Mouse (Mus musculus) embryonic fibroblast, embryonic 13.5 days (primary cell): ENCODE results near the gene Trabd2b. TPM values are rescaled to one million over a fixed set of nuclear protein-coding genes. Genes with fewer than 3 reads are reported as not detected.

Source experiments
- H3K27ac ChIP-seq: 2 replicates; pipeline ENCODE4 v1.5.1; 2012; ENCODE audit warnings: low read length, control low read depth, inconsistent platforms; ENCODE audit not compliant: insufficient read depth
- H3K4me1 ChIP-seq: 2 replicates; pipeline ENCODE4 v1.6.1; 2011; ENCODE audit warnings: low read length; ENCODE audit not compliant: control insufficient read depth, insufficient read depth
- H3K4me3 ChIP-seq: 2 replicates; pipeline ENCODE4 v1.5.1; 2011; ENCODE audit warnings: mild to moderate bottlenecking, control low read depth, low read length; ENCODE audit not compliant: insufficient read depth
- CTCF ChIP-seq: IDR thresholded peaks from 2 replicates; pipeline ENCODE4 v1.5.1; 2011; ENCODE audit warnings: mild to moderate bottlenecking, control low read depth, low read length, moderate library complexity, borderline replicate concordance; ENCODE audit not compliant: insufficient read depth
- POLR2A ChIP-seq: IDR thresholded peaks from 2 replicates; pipeline ENCODE4 v1.6.1; 2011; ENCODE audit warnings: low read depth, mild to moderate bottlenecking, control low read depth, low read length, moderate library complexity
- polyA plus RNA-seq: library from polyadenylated mRNA; stranded (reverse); fragments of >200 nt; gene quantifications from 2 replicates; pipeline ENCODE4 v1.2.4, GENCODE M21; 2011; ENCODE audit warnings: low read depth; ENCODE audit not compliant: missing spikeins, insufficient read length

Trabd2b gene
- polyA plus RNA-seq, 1 experiment = 1.9 TPM

DNA sequence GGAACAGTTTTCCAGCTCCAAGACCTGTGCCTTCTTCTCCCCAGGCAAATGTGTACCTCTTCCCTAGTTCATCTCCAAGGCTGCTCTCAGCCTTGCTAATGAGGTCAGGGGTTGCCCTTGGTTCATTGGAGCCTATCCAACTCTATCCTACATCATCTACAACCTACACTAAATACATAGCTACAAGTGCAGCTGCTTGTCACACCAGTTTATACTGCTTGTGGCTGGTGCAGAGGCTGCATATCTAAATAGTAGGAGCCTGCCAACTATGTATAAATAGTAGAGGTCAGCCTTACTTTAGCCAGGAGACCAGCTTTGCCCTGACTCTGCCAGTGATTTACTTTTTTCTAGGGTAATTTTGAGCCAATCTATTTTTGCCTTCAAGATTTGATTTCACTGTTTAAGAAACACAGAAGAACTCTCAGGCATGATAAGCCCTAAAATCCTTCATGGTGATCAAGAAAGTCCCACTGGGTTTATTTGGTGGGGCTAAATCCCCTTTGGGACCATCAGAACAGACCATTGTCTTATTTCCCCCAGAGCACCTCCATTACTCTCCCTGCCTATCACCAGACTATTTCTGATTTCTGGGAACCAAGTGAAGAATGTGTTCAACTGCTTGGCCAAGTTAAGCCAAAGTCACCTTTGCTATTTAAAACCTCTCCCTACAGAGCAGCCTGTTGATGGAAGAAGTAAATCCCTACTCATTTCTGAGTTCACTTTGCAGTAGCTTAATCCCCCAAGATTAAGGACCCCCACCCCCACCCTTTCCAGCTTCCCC lies 35.4 kb upstream of the Trabd2b start:
- no peak for TF ChIP-seq POLR2A
- TF ChIP-seq CTCF = no peak
- Histone ChIP-seq H3K4me1 (no peaks in the 10 kb centered on the region), H3K27ac (no peak overlapping the region), H3K4me3 (no peak overlapping the region)

DNA sequence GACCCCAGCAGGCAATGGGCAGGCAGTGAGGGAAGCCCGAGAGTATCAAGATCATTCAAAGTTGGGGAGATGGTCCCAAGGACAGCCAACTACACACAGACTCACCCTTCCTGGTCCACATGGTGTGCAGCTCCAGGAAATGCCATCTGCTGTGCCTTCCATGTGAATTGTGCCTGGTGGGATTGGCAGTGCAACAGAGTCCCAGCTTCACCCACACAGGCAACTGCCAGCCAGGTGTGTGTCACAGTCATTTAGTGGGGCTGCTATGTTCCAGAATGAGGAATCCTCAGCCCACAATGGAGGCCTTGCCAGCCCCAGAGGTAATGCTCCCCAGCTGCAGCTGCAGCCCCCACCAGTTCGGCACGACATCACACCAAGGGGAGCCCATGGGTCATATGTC lies 33.8 kb upstream of the Trabd2b start:
- TF ChIP-seq CTCF = no peak
- TF ChIP-seq POLR2A = no peak
- Histone ChIP-seq H3K4me1 (no peaks in the 10 kb centered on the region), H3K27ac (no peak overlapping the region), H3K4me3 (no peak overlapping the region)

DNA sequence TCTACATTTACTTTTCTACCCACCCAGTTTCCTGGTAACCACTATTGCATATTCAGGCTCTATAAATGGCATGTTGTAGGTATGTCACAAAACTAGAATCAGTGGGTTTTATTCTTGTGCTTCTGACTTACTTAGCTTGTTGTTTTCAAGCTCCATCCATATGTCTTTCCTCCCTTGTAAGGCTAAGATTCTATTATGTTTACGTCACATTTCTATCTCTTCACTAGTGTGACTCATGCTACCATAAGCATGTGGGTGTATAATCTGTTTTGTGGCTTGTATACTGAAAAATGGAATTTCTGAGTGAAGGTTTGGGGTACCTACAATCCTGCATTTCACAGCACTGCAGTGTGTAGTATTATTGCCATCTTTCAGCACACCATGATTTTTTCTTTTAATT lies 32.2 kb upstream of the Trabd2b start:
- H3K27ac ChIP-seq = no peak overlapping the region
- no peak for TF ChIP-seq POLR2A
- no peak for TF ChIP-seq CTCF
- no peak overlapping the region for H3K4me3 ChIP-seq
- H3K4me1 ChIP-seq = no peaks in the 10 kb centered on the region

DNA sequence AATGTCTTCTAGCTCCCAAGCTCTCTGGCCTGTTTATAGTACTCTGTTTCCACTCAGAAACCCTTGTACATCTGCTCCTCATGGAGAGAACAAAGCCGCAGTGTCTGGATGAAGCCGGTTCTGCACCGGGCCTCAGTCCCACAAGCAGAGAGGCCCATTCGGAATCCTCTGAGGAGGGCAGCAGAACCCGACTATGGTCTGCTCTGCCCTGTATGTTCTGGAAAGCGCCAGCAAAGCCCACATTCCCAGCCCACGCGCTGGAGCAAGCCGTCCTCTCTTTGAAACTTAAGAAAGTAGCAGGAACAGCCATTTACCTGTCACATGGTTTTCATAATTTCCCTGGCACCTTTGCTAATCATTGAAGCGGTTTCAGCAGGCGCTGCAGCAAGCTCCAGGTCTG lies 29.0 kb upstream of the Trabd2b start:
- no peak overlapping the region for H3K4me3 ChIP-seq
- no peak overlapping the region for H3K27ac ChIP-seq
- TF ChIP-seq POLR2A = no peak
- no peaks in the 10 kb centered on the region for H3K4me1 ChIP-seq

DNA sequence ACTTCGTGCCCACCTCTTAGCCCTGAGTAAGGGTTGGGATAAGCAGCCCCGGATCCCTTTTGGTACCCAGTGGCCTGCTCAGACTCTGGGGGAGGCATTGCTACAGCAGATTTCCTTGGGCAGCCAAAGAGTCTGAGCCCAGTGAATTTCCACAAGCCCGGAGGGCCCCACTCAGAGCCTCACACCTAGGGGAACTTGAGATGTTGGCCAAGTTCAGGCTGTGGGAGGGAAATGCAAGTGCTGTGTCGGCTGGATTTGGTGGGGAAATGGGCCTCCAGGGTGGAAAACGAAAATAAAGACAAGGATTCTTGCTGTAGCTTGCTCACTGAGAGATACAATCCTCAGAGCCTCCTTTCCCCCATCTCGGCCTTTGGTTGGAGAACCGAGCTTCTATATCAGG lies 28.0 kb upstream of the Trabd2b start:
- no peak overlapping the region for H3K27ac ChIP-seq

DNA sequence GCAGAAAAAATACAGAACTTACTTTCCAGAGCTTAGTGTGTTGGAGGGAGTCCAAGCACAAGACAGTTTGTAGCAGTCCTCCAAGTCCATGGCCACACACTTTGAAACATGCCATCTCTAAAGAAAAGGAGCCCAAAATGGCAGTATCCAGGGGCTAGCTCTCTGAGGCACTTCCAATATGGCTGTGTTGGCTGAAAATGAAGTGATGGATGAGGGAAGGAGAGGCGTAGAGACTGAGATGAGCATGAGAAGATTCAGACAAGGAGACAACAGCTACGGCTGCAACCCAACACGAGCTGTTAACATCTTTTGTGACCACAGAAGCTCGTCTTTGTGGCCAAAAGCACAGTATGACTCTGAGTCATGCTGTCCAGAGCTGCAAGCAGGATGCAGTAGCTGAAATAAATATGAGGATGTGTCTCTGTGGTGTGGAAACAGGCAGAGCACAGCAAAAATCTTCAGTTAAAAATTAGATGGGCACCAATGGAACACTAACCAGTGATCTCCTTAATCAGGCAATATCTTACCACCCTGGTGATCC lies 27.0 kb upstream of the Trabd2b start:
- no peaks in the 10 kb centered on the region for H3K4me1 ChIP-seq
- H3K4me3 ChIP-seq = no peak overlapping the region
- TF ChIP-seq POLR2A (no peak), CTCF (no peak)
- H3K27ac ChIP-seq = no peak overlapping the region

More for the DNA sequence above, 28.0 kb upstream of the Trabd2b start:
- Histone ChIP-seq H3K4me3 (no peak overlapping the region), H3K4me1 (no peaks in the 10 kb centered on the region)
- no peak for TF ChIP-seq POLR2A
- no peak for TF ChIP-seq CTCF

DNA sequence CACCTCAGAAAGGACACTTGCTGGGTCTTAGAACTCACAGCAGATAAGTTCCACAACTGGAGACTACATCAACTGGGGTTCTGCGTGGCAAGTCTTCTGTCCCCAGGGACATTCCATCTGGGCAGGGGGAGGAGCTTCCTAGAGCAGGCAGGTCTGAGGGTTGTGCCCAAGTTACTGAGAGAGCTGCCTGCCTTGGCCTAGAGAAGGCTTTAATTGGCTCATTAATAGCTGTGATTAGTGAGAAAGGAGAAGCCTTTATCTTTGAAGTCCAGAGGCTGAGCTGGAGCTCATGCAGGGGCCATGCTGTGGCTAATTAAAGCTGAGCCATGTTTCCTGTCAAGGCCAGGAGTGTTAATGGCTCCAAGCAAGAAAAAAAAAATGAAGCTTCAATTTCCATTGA lies 23.9 kb upstream of the Trabd2b start:
- Histone ChIP-seq H3K4me1 (no peaks in the 10 kb centered on the region), H3K27ac (no peak overlapping the region), H3K4me3 (no peak overlapping the region)
- no peak for TF ChIP-seq CTCF
- TF ChIP-seq POLR2A = no peak

DNA sequence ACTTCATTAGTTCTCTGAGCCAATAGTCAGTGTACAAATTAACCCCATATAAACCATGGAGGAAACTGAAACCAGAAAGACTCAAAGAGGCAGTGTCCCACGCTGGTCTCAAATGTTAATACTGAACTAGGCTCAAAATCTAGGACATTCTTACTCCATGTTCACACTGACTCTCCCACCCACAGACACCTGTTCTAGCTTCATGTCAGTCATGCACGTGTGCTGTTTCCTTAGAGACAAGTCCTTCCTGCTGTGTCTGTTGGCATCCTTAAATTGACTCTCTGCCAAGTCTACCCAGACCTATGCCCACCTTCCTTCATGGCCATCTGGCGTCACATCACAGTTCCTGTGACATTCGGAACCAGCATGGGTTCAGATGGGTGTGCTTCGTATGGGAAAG lies 21.3 kb upstream of the Trabd2b start:
- TF ChIP-seq POLR2A = no peak
- no peak for TF ChIP-seq CTCF
- no peak overlapping the region for H3K4me3 ChIP-seq
- H3K27ac ChIP-seq = no peak overlapping the region
- no peaks in the 10 kb centered on the region; the same call in 1 of the 2 replicates for H3K4me1 ChIP-seq

DNA sequence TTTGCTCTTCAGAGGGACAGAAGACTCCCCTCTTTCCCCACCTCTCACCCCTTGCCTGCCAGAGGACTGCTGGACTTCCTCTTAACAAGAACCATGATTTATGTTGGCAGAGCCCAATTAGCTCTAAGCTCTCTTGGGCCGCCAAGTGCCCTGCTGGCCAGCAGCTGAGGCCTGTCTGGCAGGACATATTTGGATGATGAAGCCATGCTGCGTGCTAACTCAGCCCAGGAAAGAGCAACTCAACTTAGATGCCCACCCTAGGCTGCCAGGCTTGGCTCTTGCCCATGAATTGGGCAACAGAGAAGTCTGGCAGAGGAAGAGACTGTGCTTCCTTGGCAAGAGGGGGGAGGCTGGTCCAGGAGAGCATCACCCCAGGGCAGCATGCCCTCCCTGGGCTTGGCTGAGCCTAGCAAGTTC lies 20.1 kb upstream of the Trabd2b start:
- no peak overlapping the region for H3K27ac ChIP-seq
- TF ChIP-seq CTCF = no peak
- no peak for TF ChIP-seq POLR2A
- H3K4me1 ChIP-seq = no peaks in the 10 kb centered on the region; the same call in 1 of the 2 replicates
- H3K4me3 ChIP-seq = no peak overlapping the region

DNA sequence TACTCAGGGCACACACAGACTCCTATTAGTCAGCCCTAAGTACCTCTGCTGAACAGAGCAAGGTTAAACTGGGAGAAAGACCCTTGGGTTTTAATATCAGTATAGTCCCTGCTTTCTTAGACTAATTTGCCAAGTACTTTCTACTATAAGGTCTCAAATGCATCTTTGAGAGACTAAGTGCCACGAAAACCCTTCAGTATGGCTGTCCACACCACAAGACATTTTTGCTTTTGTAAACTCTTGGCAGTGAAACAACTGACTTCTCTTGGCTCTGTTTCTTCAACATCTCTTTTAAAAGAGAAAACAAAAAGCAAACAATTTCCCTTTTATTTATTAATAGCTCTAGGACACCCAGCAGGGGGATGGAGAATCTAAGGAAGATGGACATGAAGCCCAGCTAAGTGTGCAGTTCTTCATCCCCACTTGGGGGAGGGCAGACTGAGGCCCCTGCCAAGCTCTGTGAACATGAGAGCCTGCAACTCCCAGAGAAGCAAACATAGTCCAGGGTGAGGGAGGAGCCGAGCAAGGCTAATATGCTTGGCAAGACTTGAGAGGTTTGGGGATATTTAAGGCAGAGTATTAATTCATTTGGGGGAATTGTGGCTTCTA lies 18.9 kb upstream of the Trabd2b start:
- no peak overlapping the region for H3K4me3 ChIP-seq
- no peak overlapping the region for H3K27ac ChIP-seq
- H3K4me1 ChIP-seq = no peaks in the 10 kb centered on the region; the same call in 1 of the 2 replicates
- TF ChIP-seq POLR2A (no peak), CTCF (no peak)

DNA sequence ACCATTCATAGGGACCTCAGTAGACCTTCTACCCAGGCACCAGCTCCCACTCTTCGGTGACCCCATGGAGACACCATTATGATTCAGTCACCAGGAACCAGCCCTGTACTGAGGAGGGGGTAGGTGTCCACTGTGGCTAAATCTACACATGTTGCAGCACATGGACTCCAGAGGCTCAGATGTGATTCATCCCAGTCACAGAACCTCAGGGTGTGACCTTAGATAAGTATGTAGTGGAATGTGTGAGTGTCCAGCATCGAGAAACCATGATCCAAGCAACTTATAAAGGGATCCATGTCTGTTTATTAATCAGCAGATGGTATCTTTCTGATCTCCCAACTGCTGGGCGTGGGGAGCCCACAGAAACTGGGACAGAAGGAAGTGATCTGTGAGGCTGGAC lies 18.2 kb upstream of the Trabd2b start:
- Histone ChIP-seq H3K4me1 (no peaks in the 10 kb centered on the region; the same call in 1 of the 2 replicates), H3K27ac (no peak overlapping the region), H3K4me3 (no peak overlapping the region)
- TF ChIP-seq CTCF (no peak), POLR2A (no peak)
